Mouse (Mus musculus) WW6 (cell line): ENCODE results near the gene Tepp.

Source experiments
- DNase-seq: peaks from one replicate; pipeline ENCODE4 v3.0.0-alpha.2; 2013; ENCODE audit warnings: low read depth, low spot score

Tepp gene

DNA sequence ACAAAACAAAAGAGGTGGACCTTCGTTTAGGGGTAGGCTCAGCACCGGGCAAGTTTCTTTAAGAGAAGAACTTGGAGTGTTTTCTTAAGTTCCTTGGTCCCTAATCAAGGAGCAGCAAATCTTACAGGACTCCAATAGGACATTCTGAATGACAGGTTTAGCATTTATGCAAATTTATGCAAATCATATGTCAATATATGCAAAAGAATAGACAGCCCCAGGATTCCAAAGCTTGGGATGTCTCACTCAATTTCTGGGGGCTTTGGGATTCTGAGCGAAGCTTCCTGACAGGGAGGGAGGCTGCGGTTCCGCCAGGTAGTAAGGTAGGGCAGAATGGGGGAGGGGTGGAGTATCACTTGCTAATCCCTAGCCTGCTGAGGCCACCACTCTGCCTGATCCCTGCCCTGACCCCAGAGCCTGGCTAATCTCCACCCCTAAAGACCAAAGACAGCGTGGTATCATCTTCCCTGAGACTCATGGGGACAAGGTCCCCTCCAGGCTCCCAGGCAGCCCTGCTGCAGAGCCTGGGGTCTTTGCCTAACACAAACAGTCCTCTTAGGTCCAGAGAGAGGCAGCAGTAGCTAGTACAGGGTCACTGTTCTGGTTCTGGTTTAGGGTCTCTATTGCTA is at the start of gene Tepp:
Gene Tepp (plus strand): TSS at position 225 of the 629 bp plus-strand sequence.
- DNase-seq = no peak

DNA sequence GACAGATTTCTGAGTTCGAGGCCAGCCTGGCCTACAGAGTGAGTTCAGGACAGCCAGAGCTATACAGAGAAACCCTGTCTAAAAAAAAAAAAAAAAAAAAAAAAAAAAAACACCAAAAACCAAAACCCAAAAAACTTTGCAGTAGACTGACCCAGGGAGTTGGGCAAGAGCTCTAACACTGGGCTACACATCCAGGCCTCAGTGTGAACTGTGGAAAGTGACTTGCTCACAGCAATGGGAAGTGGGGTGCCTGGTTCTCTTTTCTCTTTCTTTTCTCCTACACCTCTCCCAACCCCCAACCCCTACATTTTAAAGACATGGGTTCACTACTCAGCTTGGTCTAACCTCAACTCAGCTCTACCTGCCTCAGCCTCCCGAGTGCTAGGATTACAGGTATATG is 48.2 kb upstream of the Tepp start:
- no peak for DNase-seq

DNA sequence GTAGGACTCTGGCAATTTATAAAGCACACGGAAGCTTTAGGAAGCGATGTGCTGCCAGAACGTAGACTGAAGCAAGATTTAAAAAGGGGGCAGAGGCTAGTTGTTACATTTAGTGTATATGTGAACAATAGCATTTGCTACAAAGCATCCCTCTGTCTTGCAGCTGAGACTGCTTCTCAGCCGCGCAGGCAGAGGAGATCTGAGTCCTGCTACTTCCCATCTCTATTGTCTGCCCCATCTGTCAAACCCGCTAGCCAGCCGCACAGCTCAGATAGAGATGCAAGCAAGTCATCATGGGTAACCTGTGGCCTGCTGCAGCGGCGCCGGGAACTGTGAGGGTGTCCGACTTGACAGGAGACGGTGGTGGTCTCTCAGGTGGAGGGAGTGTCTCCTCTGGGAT is 39.9 kb upstream of the Tepp start:
- DNase-seq = no peak

DNA sequence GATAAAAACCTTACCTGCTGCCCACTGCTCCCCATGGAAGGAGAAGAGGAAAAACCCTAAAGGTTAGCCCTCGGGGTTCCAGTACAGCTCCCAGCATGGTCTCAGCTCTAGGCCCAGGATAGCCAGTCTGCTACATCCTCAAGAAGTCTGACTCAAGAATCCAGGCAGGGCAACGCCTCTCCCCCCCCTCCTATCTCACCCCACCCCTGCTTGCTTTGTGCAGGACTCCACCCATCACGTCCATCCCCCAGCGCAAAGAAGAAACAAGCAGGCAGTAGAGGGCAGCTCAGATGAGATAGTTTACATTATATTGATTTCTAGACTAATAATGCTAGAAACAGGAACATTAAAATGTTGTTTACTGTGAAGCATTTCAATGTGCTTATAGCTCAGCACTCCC is 38.5 kb upstream of the Tepp start:
- no peak for DNase-seq

DNA sequence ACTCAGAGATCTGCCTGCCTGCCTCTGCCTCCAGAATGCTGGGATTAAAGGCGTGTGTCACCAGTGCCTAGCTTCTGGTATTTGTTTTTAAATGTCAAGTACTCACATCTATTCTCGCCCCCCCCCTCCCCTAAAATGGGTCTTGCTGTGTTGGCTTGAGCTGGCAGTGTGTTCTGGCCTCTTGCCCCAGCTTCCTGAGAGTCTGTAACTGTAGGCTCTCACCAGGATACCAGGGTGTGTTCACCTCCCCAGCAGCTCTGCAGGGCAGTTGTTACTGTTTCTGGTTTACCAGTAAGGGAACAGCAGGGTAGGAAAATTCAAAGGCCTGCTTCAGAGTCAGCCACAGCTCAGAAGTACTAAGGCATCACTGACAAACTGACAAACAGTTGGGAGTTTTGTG is 37.5 kb upstream of the Tepp start:
- no peak for DNase-seq

DNA sequence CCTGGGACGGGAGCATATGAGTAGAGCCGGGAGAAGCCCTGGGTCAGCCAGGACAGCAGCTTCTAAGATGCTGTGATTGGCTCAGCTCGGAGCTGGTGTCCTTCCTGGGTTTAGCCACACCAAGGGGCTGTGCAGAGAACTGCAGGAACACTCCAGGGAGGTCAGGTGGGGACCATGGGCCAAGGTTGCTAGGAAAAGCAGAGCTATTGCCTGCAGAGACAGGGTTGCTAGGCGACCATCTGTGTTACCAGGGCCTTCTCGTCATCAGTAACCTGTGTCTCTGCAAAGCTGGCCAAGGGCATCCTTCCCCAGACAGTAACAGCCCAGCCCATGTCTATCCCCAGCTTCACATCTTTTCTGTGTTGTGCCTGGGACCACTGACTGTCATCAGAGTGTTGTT is 28.9 kb upstream of the Tepp start:
- no peak for DNase-seq

DNA sequence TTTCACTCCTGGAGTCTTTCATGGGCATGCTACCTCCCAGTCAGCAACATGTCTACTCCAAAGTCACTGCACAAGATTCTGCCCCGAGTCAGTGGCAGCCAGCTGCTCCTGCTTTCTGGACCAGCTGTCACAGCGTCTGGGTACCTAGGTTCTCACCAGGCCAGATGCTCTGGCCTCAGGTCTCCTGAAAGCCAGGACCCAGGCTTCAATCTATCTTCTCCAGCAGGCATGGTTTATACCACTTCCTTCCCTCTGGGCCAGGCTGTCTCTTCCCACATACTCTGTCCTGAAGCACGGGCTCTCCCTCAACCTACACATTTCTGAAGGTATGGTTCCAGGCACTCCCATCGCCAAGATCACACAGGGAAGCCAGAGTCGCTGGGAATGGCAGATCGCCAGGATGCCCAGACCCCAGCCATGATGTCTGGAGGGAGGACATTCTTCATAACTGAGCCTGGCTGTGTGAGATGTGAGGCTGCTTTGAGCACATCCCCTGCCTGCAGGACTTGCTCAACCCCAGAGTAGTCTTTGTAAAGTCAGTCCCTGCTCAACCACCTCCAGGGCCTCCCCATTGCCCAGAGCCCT is 21.2 kb upstream of the Tepp start:
- no peak for DNase-seq

DNA sequence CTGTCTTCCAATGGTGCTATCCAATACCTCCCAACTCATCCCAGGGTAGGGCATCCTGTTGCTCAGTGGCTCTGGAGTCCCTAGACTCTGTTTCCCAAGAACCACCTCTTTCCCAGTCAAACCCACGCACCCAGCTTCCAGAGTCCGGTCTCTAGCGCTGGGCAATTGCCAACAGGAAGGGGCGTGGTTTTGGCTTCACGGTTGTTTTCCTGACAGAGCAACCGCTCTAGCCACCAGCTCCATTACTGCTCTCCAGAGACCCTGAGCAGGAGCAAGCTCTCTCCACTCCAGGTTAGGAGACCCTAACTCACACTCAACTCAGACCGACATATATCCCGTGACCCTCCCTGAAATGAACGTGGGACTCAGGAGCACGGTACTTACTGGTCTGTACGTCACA is 17.2 kb upstream of the Tepp start:
- no peak for DNase-seq

DNA sequence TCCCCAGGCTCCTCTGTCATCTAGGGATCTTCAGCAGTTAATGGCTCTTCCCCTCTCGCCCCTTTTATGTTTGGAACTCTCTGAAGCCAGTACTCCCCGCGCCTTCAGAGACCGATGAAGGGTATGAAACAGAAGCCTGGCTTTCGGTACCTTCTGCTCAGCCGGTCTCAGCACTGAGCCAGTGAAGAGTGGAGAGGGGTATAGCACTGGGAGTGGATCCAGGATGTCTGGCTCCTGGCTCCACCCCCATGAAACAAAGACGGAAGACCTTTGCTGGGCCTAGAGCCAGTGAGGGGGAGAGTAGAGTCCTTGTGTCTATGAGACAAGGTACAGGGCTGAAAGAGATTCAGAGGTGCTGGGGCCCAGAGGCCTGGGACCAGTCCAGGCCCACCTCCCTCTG is 16.5 kb upstream of the Tepp start:
- DNase-seq = no peak

DNA sequence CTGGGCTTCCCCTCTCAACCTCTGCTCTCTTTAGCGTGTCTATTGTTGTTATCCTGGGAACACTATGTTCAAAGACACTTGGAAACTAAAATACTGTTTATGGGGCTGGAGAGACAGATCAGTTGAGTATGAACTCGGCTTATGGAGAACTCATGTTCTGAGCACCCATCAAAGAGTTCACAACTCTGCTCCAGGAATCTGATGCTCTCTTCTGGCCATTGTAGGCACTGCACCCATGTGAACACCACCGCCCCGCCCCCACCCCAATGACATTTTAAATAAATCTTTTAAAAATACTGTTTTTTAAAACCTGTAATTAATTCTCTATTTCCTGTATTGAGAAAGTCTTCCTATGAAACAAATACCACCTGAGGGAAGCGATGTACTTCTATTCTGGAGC is 8.0 kb upstream of the Tepp start:
- no peak for DNase-seq

DNA sequence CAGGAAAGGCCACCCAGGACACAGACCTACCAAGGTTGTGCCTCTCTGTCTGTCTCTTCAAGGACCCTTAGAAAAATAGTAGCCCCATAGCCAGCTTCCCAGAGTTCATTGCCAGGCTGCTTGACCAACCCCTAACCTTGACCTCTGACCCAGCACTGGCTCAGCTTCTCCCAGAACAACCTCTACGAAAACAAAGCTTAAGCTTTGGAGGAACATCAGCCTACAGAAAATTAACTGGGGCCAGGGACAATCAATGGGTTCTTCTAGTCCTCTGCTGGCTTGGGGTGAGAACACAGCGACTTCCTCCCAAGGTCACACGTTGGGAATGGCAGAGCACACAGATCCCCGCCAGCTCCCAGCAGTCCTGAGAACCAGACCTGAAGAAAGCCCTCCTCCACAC is 4.8 kb upstream of the Tepp start:
- DNase-seq = no peak

DNA sequence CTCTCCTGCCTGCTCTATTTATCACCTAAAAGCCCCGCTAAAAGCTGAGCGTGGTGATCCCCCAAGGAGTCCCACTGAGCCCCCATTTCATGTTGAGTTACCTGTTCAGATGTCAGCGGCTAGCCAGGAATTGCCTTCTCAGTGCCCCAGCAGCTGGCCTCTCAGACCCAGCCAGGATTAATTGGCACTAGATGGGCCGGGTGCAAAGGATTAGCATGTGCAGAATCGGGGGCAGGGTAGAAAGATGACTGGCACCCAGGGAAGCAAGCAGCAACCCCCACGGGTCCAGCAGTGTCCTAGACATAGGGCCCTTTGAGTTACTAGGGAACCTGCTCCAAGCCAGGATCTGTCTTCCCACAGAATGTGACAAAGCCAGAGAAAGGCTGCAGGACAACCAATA is 3.9 kb upstream of the Tepp start, which contains the start of gene Cngb1:
Gene Cngb1 (minus strand): TSS at position 155 of the 400 bp plus-strand sequence.
- no peak for DNase-seq

DNA sequence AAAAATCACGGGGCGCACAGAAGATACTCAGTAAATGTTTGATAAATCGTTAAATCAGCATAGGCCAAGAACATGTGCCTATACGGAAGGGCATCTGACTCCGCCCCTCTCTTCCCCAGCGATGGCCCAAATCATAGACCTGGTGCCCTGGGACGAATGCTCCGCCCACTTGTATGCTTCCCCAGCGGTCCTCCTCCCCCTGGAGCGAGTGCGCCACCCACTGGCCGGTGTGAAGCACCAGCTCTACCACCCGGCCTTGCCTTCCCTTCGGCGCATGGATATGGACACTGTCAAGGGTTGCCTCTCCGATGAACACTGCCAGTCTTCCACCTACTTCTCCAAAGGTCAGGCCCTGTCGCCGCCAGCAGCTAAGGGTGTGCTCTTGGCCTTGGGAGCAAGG is 2.5 kb downstream of the Tepp start:
- DNase-seq = peak; percentile 64

DNA sequence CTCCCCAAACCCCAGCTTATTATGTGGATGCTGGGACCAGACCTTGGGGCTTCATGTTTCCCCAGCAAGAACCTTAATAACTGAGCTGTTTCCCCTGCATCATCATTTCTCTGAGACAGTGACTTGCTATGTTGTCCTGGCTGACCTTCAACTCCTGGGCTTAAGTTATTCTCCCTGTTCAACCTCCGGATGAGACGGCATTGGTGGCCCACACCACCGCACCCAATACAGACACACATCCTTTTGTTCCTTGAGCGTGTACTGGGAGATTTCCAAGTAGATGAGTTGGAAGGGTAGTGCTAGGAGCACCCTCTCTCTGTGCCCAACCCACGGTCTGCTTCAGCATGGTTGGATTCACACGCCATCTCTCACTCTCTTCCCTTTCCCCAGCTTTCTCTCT is 3.5 kb downstream of the Tepp start:
- no peak for DNase-seq

DNA sequence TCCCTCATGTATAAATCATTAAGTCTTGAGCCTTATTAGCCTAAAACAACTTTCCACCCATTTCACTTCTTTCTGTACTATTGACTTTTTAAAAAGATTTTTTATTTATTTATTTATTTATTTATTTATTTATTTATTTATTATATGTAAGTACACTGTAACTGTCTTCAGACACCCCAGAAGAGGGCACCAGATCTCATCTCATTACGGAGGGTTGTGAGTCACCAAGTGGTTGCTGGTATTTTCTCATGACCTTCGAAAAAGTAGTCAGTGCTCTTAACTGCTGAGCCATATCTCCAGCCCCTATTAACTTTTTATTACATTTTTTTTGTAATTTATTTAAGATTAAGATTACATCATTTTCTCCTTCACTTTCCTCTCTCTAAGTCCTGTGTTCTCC is 4.3 kb downstream of the Tepp start:
- DNase-seq = no peak

DNA sequence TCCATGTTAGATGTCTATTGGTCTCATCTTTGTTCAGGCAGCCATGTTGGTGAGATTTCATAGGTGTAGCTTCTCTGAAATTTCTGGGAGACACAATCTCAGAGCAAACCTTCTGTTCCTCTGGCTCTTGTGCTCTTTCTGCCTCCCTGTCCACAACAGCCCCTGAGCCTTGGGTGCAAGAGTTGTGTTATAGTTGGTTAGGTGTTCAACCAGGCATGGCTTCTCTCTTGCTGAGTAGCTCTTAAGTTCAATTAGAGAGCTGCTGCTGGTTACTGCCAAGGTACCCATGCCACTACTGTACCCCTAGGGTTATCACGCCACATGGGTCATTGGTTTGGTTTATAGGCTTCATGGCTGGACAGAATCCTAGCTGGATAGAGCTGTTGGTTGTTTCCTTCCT is 5.0 kb downstream of the Tepp start:
- no peak for DNase-seq

DNA sequence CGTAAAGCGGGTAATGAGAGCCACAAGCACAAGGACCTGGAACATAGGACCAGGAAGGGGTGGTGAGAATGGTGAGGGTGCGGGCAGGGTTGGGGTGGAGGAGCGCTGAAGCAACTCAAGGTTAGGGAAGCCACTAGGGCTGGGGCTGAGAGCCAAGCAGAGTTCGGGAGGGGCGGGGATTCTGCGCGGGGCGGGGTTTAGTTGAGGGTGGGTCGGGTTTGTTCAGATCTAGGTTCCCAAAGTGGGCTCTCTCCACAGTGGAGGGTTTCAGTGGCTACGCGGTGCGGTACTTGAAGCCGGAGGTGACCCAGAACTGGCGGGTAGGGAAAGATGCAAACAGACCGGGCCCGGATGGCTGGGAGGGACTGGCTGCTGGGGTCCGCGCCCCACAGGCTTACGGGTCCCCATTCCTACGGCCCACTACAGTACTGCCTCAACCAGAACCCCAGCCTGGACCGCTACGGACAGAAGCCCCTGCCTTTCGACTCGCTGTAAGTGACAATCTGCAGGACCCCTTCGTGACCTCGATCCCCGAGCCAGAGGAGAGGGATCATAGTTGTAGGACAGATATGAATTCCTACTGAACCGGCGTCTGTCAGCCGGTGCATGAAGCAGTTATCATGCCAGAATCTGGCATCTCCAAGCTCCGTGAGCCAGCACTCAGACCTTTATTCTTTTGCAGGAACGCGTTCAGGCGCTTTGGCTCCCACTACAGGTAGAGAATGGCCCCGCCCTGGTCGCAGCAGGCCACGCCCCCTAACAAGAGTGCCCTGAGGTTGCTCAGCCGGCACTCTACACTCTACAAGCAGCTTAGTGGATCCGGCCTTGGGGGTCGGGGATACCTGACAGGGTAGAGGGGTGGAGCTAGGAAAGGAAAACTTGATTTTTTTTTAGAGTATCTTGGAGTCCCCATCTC is 10.1 kb downstream of the Tepp start:
- peak; percentile 63 for DNase-seq

DNA sequence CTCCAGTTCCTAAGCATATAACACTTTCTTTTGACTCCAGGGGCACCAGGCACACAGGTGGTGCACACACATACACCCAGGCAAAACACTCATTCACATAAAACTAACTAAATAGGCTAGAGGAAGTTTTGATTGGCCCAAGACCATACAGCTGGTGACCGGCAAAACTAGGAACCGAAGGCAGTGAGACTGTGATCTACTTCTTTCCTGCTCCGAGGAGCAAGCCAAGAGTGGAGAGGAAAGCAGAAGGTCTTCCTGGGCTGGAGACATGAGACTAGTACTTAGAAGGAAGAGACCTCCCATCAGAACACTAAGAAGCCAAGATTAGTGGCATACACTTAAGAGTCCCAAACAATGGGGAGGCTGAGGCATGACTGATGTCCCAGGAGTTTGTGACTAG is 12.8 kb downstream of the Tepp start:
- DNase-seq = no peak

DNA sequence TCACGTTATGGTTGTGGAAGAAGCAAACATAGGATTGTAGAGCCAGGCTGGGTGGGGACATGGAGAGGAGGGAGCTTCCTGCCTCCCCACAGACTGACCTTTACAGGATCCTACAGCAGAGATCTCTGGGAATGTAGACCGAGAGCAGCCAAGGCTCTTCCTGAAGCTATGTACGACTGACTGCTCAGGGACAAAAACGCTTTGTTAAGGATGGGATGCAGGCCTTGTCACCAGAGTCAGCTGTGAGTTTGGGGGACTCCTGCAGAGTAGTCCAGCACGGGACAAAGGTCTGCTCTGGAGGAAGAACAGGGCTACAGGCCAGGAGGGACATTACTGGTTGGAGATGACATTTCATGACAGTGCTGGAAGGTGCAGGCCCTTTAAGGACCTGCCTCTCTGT is 14.3 kb downstream of the Tepp start:
- DNase-seq = no peak

DNA sequence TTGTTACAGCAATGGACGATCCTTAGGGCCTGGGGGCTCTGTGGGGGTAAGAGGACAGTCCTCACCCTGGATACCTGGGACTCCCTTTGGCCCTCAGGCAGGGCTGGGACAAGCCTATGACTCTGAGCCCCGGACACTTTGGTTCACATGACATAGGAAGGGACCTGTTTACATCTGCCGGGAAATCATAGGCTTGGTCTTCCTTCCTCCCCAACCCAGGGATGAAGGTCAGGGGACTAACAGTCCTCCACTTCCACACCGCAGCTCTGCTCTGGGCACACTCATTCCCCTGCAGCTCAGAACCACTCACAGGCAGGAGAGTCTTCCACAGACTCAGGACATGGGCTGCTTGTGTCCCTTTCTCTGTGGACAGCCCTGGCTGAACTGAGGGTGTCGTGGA is 16.5 kb downstream of the Tepp start:
- DNase-seq = no peak

DNA sequence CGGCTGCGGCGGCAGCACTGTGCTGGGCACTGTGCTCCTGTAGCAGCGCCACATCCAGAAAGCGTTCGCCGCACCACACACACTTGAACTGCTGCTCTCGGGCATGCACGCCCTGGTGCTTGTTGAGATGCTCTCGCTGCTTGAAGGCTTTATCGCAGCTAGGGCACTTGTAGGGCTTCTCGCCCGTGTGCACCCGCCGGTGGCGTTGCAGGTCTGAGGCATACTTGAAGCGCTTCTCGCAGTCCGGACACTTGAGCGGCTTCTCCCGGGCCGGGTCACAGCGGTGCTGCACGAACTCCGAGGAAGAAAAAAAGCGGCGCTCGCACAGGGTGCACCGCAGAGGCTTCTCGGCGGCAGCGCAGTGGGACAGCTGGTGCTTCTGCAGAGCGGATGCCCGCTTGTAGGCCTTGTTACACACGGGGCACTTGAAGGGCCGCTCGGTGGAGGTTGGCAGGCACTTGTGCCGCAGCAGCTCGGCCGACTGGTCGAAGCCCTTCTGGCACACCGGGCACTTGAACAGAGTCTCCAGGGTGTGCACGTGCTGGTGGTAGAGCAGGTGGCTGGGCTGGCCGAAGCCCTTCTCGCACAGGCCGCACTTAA is 17.6 kb downstream of the Tepp start:
- no peak for DNase-seq

DNA sequence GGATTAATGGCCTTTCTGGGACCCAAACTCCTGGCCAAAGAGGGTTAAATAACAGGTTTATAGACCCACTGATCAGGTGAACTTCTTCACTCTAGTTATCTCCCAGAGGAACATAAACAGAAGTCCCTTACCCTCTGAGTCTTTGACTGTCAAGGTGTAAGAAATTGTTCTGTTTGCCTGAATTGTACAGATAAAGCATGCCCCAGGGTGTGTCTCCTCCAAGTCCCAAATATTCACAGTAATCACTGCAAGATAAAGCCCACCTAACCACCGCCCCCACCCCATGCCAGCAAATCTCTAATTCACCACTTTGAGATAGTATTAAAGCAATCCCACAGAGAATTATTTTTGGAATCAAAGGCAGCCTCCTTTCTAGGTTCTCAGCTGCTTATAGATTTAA is 20.0 kb downstream of the Tepp start:
- DNase-seq = no peak
